Mouse (Mus musculus) testis, adult 2 months (tissue): ENCODE measurements around the gene Kif22.

Experiments
- CTCF ChIP-seq: fragments of 200-500 bp; IDR thresholded peaks from 2 replicates; pipeline ENCODE4 v1.5.1; 2012; ENCODE audit warnings: low read depth, mild to moderate bottlenecking, inconsistent platforms, low read length, moderate library complexity; ENCODE audit not compliant: control insufficient read depth, insufficient read depth, insufficient replicate concordance
- POLR2A ChIP-seq: fragments of 200-500 bp; IDR thresholded peaks from 2 replicates; pipeline ENCODE4 v1.6.1; 2012; ENCODE audit warnings: low read depth, mild to moderate bottlenecking, inconsistent platforms, low read length, moderate library complexity; ENCODE audit not compliant: control insufficient read depth

DNA sequence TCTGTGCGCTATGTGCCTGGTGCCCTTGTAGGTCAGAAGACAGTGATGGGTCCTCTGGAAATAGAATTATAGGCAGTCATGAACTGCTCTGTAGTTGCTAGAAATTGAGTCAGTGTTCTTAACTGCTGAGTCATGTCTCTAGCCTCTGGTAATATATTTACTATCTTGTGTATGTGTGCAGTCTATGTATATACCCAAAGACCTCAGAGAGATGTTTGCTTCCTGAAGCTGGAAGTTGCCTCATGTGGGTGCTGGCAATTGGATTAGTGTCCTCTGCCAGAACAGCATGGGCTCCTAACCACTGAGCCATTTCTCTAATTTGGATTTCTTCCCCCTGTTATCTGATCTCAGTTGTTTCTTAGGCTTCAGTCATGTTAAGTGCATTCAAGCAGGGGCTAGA is 12.1 kb downstream of the Kif22 start:
- TF ChIP-seq POLR2A (no peak), CTCF (no peak)
